Mouse (Mus musculus) liver, embryonic 13.5 days (tissue): ENCODE results near the gene Tuba1c. TPM values are rescaled to one million over a fixed set of nuclear protein-coding genes. Genes with fewer than 3 reads are reported as not detected.
A peak's percentile ranks its signal among the peaks of the same experiment; 100 is the strongest.
"Not testable (repeated sequence)": the region's sequence is repeated elsewhere in the genome, so short reads cannot be mapped to it uniquely, and the experiment has no call there.

ENCODE experiments used
- ATAC-seq: fragments of 200-750 bp; cut with Nextera tagmentation; 2 replicates; pipeline ENCODE4 v1.8.0; 2017; ENCODE audit warnings: low read depth, mild to moderate bottlenecking, moderate number of reproducible peaks, moderate library complexity
- DNase-seq: peaks from one replicate; pipeline ENCODE4 v3.0.0; 2022
- H3K27ac ChIP-seq: fragments of 300-500 bp; sonication (generic); 2 replicates; pipeline ENCODE4 v1.5.1; 2015; ENCODE audit warnings: moderate library complexity, mild to moderate bottlenecking, inconsistent platforms
- H3K27me3 ChIP-seq: fragments of 300-500 bp; sonication (generic); 2 replicates; pipeline ENCODE4 v1.6.1; 2015; ENCODE audit warnings: mild to moderate bottlenecking, inconsistent platforms
- H3K36me3 ChIP-seq: fragments of 300-500 bp; sonication (generic); 2 replicates; pipeline ENCODE4 v1.6.1; 2015; ENCODE audit warnings: mild to moderate bottlenecking, inconsistent platforms
- H3K4me1 ChIP-seq: fragments of 300-500 bp; sonication (generic); replicated peaks from 2 replicates; pipeline ENCODE4 v1.6.1; 2015; ENCODE audit warnings: inconsistent platforms
- H3K4me2 ChIP-seq: fragments of 300-500 bp; sonication (generic); 2 replicates; pipeline ENCODE4 v1.6.1; 2015; ENCODE audit warnings: inconsistent platforms, mild to moderate bottlenecking, moderate library complexity
- H3K4me3 ChIP-seq: fragments of 300-500 bp; sonication (generic); replicated peaks from 2 replicates; pipeline ENCODE4 v1.5.1; 2015; ENCODE audit warnings: mild to moderate bottlenecking, inconsistent platforms
- H3K9ac ChIP-seq: fragments of 300-500 bp; sonication (generic); 2 replicates; pipeline ENCODE4 v1.6.1; 2015; ENCODE audit warnings: mild to moderate bottlenecking, inconsistent platforms
- H3K9me3 ChIP-seq: fragments of 300-500 bp; sonication (generic); replicated peaks from 2 replicates; pipeline ENCODE4 v1.6.1; 2016; ENCODE audit warnings: inconsistent platforms
- WGBS: fragments of 180-500 bp; shearing (Covaris S2); methylation state at CpG from one replicate; pipeline ENCODE4 v1.1.7; 2015; ENCODE audit not compliant: insufficient replicate concordance; 5-methylcytosine and 5-hydroxymethylcytosine counted together
- polyA plus RNA-seq: library from polyadenylated mRNA; unstranded; fragments of >200 nt; fragmentation: Nextera tagmentation; extraction: Ambion mirVana; gene quantifications from 2 replicates; pipeline ENCODE4 v1.2.1, GENCODE M21; 2015

Tuba1c gene
- polyA plus RNA-seq, 1 experiment from 2014 or later, result 239 TPM

- no peak overlapping the region for H3K27ac ChIP-seq
- H3K4me2 ChIP-seq, result no peak overlapping the region
- ATAC-seq (no peak), DNase-seq (no peak)
- no peaks in the 10 kb centered on the region for H3K36me3 ChIP-seq
- no peak overlapping the region for H3K9ac ChIP-seq
- no peaks in the 10 kb centered on the region for H3K9me3 ChIP-seq
- H3K4me3 ChIP-seq, result no peak overlapping the region
- H3K4me1 ChIP-seq, result peaks cover 20% of the 10 kb centered on the region
- 62% methylated on average over 3 of the region's 3 CpGs for WGBS
- H3K27me3 ChIP-seq, result peaks cover 10% of the 10 kb centered on the region; the same call in 1 of the 2 replicates
These were observed 15.2 kb downstream of the Tuba1c start for GRCm38 (mm10) chr15:99044854-99045253.

DNA sequence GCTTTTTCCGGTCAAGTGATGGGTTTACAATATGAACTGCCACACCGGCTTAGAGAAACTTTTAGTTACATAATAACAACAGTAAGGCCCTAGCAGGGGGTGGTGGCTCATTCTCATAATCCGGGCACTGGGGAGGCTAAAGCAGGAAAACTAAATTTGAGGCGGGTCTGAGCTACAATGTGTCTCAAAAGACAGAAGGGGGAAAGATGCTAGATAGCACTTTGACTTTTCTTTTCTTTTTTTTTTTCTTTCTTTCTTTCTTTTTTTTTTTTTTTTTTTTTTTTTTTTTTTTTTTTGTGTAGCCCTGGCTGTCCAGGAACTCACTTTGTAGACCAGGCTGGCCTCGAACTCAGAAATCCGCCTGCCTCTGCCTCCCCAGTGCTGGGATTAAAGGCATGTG lies 16.0 kb downstream of the Tuba1c start:
- not testable (repeated sequence) for ATAC-seq, H3K9me3 ChIP-seq, H3K4me3 ChIP-seq, H3K4me2 ChIP-seq, H3K9ac ChIP-seq, DNase-seq, H3K36me3 ChIP-seq, H3K27ac ChIP-seq
- Histone ChIP-seq H3K4me1 (peaks cover 14% of the 10 kb centered on the region), H3K27me3 (peaks cover 15% of the 10 kb centered on the region)
- WGBS, result 64% methylated on average over 6 of the region's 6 CpGs

DNA sequence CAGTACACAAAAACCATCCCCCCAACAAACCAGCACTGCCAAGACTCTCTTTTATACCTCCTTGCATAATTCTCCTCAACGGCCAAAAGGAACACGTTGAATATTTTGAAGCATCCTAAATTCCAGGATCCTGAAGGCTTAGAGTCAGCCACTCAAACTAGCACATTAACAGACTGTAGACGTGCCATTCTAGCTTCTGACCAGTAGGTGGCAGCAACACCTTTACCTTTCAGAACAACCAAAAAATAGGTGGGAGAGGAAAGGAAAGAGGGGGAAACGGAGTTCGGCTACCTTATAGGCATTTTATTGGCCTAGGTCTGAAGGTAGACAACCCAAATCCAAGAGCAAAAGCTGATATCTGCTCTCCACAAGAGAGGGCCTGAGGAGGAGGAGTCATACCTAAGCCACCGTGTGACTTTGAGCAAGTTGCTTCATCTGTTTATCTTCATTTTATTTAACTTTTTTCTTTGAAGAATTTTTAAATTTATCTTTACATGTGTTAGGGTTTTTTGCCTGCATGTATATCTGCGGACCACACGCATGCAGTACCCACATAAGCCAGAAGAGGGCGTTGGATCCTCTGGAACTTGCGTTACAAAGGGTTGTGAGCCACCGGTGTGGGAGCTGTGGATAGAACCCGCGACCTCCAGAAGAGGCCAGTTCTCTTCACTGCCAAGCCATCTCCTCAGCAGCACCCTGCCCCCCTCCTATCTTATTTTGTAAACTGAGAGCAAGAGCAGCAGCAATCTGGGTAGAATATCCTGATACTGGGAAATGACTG lies 20.0 kb downstream of the Tuba1c start:
- no peaks in the 10 kb centered on the region for H3K9me3 ChIP-seq
- ATAC-seq (no peak), DNase-seq (no peak)
- H3K27me3 ChIP-seq, result peaks cover 49% of the 10 kb centered on the region
- no peaks in the 10 kb centered on the region for H3K36me3 ChIP-seq
- H3K4me3 ChIP-seq, result no peak overlapping the region
- no peak overlapping the region for H3K4me2 ChIP-seq
- H3K9ac ChIP-seq, result no peak overlapping the region
- H3K27ac ChIP-seq, result no peak overlapping the region
- 0 out of 2 replicates have a peak, but pooled peaks cover 7% of the 10 kb centered on the region for H3K4me1 ChIP-seq
- WGBS, result 25% methylated on average over 13 of the region's 13 CpGs

DNA sequence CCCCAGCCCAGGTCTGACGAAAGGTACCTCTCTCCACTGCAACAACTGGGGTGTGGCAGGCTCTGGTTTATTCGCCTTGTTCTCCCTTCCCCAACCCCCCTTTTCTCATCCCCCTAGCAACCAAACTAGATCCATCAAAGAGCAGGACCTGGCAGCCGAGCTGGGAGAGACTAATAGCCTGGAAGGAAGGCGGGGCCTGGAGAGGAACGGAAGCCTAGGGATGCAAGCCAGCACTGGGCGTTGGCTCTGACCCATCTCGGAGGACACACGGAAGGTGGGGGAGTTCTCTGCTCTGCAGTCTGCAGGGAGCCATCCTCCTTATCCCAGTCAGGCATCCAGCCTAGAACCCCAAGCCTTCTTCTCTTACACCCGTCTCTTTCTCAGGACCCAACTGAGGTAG lies 23.7 kb downstream of the Tuba1c start:
- peaks cover 79% of the 10 kb centered on the region for H3K27me3 ChIP-seq
- no peak overlapping the region for H3K4me2 ChIP-seq
- H3K9me3 ChIP-seq, result no peaks in the 10 kb centered on the region
- H3K36me3 ChIP-seq, result no peaks in the 10 kb centered on the region
- H3K4me1 ChIP-seq, result peaks cover 18% of the 10 kb centered on the region
- H3K9ac ChIP-seq, result no peak overlapping the region
- no peak for ATAC-seq
- no peak overlapping the region for H3K4me3 ChIP-seq
- WGBS, result 23% methylated on average over 9 of the region's 9 CpGs
- H3K27ac ChIP-seq, result no peak overlapping the region
- no peak for DNase-seq

- Histone ChIP-seq H3K4me3 (peak within 1 kb of the TSS; percentile 39), H3K36me3 (no peaks in the 10 kb centered on the region), H3K9me3 (no peaks in the 10 kb centered on the region), H3K27ac (no peak within 1 kb of the TSS), H3K9ac (no peak within 1 kb of the TSS), H3K27me3 (peaks cover 96% of the 10 kb centered on the region), H3K4me2 (peak within 1 kb of the TSS; percentile 50), H3K4me1 (peaks cover 18% of the 10 kb centered on the region)
- DNase-seq, result no peak
- 4% methylated on average over 30 of the region's 30 CpGs for WGBS
- ATAC-seq, result no peak
These were observed 25.3 kb downstream of the Tuba1c start, which contains the start of gene Prph for GRCm38 (mm10) chr15:99055040-99055439. Gene Prph (plus strand): TSS chr15:99055174.

GRCm38 (mm10) chr15:99055511-99055961 lies 25.8 kb downstream of the Tuba1c start:
- ATAC-seq, result peak; percentile 37
- WGBS, result under 1% methylated on average over 37 of the region's 37 CpGs
- H3K4me2 ChIP-seq, result peak overlapping the region; percentile 50

DNA sequence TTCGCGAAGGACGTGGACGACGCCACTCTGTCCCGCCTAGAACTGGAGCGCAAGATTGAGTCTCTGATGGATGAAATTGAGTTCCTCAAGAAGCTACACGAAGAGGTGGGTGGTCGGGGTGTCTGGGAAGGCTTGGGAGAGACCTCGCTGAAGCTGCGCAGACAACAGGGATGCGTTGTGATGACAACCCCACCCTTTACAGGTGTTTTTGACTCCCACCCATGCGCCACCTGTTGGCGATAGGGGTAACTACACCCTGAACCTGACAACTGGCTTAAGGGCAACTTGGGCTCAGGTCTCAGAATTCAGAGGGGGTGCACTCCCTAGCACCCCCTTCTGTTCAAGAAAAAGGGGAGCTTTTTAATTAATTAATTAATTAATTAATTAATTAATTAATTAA lies 26.6 kb downstream of the Tuba1c start:
- H3K9me3 ChIP-seq, result no peaks in the 10 kb centered on the region
- WGBS, result 8% methylated on average over 14 of the region's 14 CpGs
- DNase-seq (no peak), ATAC-seq (peak; percentile 18; the same call in 1 of the 2 replicates)
- no peak overlapping the region for H3K4me2 ChIP-seq
- no peaks in the 10 kb centered on the region for H3K36me3 ChIP-seq
- peak overlapping the region; percentile 39; the same call in 1 of the 2 replicates for H3K4me3 ChIP-seq
- H3K27me3 ChIP-seq, result peaks cover 94% of the 10 kb centered on the region
- no peak overlapping the region for H3K27ac ChIP-seq
- H3K4me1 ChIP-seq, result peaks cover 15% of the 10 kb centered on the region
- H3K9ac ChIP-seq, result no peak overlapping the region

More at GRCm38 (mm10) chr15:99055511-99055961, 25.8 kb downstream of the Tuba1c start:
- H3K4me1 ChIP-seq, result peaks cover 15% of the 10 kb centered on the region
- no peaks in the 10 kb centered on the region for H3K36me3 ChIP-seq
- H3K27ac ChIP-seq, result no peak overlapping the region
- H3K4me3 ChIP-seq, result peak overlapping the region; percentile 39
- H3K27me3 ChIP-seq, result peaks cover 98% of the 10 kb centered on the region
- no peak overlapping the region for H3K9ac ChIP-seq
- DNase-seq, result no peak
- no peaks in the 10 kb centered on the region for H3K9me3 ChIP-seq

- Histone ChIP-seq H3K4me1 (no peaks in the 10 kb centered on the region), H3K9ac (no peak overlapping the region), H3K9me3 (no peaks in the 10 kb centered on the region), H3K4me2 (no peak overlapping the region), H3K4me3 (no peak overlapping the region), H3K27ac (no peak overlapping the region), H3K36me3 (no peaks in the 10 kb centered on the region), H3K27me3 (peaks cover 61% of the 10 kb centered on the region)
- no peak for ATAC-seq
- DNase-seq, result no peak
- 62% methylated on average over 12 of the region's 12 CpGs for WGBS
These were observed 36.0 kb downstream of the Tuba1c start for GRCm38 (mm10) chr15:99065557-99066165.

DNA sequence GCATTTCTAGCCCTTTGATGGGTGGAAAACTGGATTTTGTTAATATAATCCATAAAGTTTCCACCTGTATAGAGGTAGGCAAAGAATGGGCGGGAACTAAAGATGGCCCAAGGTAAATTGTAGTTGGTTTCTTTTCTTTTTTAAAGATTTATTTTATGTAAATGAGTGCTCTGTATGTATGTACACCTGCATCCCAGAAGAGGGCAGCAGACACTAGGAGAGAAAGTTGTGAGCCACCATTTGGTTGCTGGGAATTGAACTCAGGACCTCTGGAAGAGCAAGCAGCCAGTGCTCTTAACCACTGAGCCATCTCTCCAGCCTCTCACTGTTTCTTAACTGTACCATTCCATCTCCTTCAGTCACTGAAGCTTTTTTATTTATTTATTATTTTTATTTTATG lies 42.3 kb downstream of the Tuba1c start:
- DNase-seq (no peak), ATAC-seq (no peak)
- Histone ChIP-seq H3K27ac (no peak overlapping the region), H3K4me3 (no peak overlapping the region), H3K36me3 (peaks cover 6% of the 10 kb centered on the region), H3K9me3 (no peaks in the 10 kb centered on the region), H3K27me3 (peaks cover 20% of the 10 kb centered on the region), H3K4me1 (peaks cover 22% of the 10 kb centered on the region), H3K9ac (no peak overlapping the region), H3K4me2 (no peak overlapping the region)
- 60% methylated on average over 1 of the region's 1 CpGs for WGBS

GRCm38 (mm10) chr15:99074019-99074599 lies 44.4 kb downstream of the Tuba1c start, which contains the start of gene Troap:
Gene Troap (plus strand): TSS chr15:99074575.
- Histone ChIP-seq H3K27ac (peak within 1 kb of the TSS; percentile 87), H3K4me3 (peak within 1 kb of the TSS; percentile 75), H3K9me3 (no peaks in the 10 kb centered on the region), H3K4me1 (peaks cover 40% of the 10 kb centered on the region), H3K9ac (peak within 1 kb of the TSS; percentile 84), H3K27me3 (0 out of 2 replicates have a peak, but pooled peaks cover 4% of the 10 kb centered on the region), H3K4me2 (peak within 1 kb of the TSS; percentile 92), H3K36me3 (peaks cover 27% of the 10 kb centered on the region)
- 19% methylated on average over 9 of the region's 9 CpGs for WGBS
- DNase-seq, result no peak
- peak; percentile 27 for ATAC-seq
